Mouse (Mus musculus): Measurements from ENCODE around the gene Erc2.

Gene Erc2

DNA sequence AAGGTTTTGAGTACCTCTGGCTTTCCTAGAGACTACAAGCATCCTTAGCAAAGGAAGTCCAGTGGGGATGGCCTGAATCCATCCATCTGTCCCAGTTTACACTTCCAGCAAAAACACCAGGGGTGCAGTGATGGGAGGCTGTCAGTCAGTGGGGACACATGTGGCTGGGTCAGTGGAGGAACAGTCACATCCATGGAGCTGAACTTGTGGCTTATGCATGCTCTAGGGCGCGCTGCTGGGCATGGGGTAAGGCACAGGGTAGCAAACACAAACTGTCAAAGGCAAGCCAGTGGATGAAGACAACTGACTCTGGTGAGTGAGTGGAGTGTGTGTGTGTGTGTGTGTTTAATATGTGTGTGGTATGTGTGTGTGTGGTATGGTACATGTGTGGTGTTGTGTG lies 881.0 kb downstream of the Erc2 start:
- in situ Hi-C loops (cut with MboI, MseI): loop anchor here in 1 of 2 experiments (10.0 kb wide), 1 partner anchor 688 kb away; no protein-coding TSS in a partner anchor

DNA sequence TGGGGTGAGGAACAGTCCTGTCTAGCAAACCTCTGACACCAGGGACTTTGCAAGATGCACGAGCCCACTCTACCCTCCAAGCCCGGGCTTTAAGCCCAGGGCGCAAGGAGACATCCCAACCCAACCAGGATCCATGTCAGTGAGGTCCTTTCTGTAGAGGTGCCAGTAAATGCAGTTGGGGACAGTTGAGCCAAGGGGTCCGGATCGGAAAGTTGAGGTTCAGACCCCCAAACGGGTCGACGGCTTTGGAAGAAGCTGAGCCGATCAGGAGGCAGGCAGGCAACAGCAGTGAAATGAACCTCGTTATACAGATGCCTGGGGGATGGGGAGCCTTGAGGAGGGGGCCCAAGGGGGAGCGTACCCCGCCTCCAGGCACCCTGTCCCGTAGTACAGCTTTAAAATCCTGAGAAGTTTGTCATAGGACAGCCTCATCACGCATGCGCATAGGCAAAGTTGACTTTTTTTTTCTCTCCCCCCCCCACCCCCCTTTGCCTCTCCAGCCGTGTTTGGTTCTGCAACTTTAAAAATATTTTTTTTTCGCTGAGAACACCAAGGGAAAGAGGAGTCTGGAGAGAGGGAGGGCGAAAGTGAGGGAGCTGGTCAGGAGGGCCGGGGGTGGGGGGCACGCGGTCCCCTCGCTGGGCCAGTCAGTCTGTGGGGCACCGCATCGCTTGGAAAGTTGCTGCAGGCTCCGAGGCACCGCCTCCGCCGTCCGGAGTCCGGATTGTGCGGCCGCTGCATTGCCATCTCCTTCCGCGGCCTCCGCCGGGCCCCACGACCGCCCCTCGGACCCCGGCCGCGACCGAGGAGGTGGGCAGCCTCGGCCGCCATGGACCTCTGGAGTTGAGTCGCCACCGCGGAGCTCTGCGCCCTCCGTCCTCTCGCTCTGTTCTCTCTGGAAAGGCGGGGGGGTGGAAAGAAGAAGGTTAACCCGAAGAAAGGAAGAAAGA lies 882.1 kb downstream of the Erc2 start, which contains the start of gene Wnt5a:
Gene Wnt5a, plus strand, starts transcription at position 650 of the 950 bp plus-strand sequence.
- in situ Hi-C loops (cut with MboI, MseI): loop anchor here in 1 of 2 experiments (10.0 kb wide), 1 partner anchor 690 kb away; no protein-coding TSS in a partner anchor

DNA sequence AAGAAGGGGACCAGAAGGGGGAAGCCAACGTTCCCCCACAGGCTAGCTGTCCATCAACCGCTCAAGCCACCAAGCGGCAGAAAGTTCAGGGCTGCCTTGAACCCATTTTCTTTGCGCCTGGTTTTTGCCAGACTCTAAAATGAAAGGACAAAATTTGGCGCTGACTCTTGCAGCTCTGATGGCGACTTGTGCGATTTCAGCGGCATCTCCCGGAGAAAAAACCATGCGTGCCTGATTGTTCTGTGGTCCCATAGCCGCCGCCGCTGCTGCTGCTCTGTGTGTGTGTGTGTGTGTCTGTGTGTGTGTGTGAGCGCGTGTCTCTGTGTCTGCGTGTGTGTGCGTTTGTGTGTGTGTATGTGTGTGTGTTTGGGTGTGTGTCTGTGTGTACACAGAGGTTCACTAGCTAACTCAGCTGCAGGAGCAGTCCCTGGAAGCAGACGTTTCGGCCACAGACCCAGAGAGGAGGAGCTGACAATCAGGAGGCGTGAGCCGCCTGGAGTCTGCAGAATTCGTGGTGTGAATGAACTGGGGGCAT lies 882.9 kb downstream of the Erc2 start:
- in situ Hi-C loops (cut with MboI, MseI): loop anchor here in 1 of 2 experiments (10.0 kb wide), 1 partner anchor 690 kb away; no protein-coding TSS in a partner anchor

DNA sequence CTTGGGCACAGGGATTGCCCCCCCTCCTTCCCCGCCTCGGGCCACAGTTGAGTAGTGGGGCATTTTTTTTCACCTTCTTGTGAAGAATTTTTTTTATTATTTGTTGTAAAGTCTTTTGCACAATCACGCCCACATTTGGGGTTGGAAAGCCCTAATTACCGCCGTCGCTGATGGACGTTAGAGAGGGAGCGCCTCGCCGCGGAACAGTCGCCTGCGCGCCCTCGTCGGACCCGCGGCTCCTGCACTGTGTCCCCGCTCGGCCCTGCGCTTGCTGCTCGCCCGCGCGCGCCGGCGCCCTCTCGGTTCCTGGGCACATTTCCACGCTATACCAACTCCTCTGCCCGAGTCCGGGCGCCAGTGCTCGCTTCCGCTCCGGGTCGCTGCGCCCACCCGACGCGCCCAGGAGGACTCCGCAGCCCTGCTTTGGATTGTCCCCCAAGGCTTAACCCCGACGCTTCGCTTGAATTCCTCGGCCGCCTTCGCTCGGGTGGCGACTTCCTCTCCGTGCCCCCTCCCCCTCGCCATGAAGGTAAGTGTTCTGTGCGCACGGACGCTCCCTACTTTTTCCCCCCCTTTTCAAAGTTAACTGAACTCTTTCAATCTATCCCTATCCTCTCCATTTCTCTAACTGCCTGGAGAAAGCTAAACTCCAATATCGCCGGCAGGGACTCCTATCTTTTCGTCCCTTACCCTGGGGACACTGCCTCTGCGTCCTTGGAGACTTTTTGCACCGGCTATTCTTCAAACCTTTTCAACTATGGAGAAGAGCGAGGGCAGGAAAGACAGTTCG lies 883.6 kb downstream of the Erc2 start:
- in situ Hi-C loops (cut with MboI, MseI): loop anchor here in 1 of 2 experiments (10.0 kb wide), 1 partner anchor 691 kb away; no protein-coding TSS in a partner anchor

DNA sequence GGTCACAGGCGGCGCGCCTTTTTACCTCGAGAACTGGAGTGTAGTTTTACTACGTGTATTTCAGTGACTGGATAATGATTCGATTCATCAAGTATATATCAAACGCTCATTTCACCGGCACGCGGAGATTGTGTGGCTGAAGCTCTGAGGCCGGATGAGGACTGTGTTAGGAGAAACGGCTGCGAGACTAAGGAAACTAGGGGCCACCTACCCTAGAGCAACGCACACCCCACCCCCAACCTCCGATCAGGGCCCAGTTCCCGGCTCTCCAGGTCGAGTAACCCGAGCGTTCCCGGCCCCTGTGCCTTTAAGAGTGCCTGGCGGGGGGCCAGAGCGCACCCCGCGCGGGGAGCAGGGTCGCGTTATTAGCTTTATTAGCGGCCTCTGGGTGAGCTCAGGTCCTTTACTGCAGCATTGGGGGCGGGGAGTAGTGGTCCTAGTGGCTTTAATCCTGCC lies 884.2 kb downstream of the Erc2 start:
- in situ Hi-C loops (cut with MboI, MseI): loop anchor here in 1 of 2 experiments (10.0 kb wide), 1 partner anchor 692 kb away; no protein-coding TSS in a partner anchor

DNA sequence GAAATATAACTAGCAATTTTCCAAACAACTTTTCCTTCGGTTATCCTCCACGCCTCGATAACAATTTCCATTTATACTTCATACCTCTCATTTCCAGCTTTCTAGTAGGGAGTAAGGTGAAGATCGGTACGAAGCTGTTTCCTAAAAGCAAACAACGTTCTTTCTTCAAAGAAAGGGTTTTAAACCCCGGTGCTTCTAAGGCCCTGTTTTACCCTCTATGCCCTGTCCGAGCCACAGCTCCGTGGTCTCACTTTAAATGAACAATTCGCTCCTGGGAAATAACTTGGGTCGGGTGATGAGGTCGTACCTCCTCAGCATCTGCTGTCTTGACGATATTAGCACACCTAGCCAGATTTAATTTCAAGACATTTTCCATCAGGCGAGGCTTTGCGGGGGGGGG lies 884.8 kb downstream of the Erc2 start:
- in situ Hi-C loops (cut with MboI, MseI): loop anchor here in 1 of 2 experiments (10.0 kb wide), 1 partner anchor 692 kb away; no protein-coding TSS in a partner anchor

DNA sequence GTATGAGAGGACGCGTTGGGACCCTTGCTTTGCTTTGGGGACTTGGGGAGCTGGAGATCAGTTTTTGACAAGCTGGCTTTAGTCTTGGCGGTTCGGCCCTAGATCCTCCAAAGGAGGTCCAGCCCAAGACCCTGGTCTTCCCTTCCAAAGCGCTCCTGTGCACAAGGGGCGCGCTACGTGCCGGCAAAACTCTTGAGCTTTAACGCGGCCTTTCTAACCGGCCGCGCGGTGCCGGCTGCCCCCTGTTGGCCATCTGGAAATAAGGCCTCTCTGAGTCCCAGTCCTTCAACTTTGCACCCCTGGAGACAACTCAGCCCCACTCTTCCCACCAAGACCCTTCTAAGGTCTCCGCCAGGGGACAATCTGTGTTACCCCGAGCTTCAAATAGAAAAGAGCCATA lies 885.2 kb downstream of the Erc2 start:
- in situ Hi-C loops (cut with MboI, MseI): loop anchor here in 1 of 2 experiments (10.0 kb wide), 1 partner anchor 693 kb away; no protein-coding TSS in a partner anchor

DNA sequence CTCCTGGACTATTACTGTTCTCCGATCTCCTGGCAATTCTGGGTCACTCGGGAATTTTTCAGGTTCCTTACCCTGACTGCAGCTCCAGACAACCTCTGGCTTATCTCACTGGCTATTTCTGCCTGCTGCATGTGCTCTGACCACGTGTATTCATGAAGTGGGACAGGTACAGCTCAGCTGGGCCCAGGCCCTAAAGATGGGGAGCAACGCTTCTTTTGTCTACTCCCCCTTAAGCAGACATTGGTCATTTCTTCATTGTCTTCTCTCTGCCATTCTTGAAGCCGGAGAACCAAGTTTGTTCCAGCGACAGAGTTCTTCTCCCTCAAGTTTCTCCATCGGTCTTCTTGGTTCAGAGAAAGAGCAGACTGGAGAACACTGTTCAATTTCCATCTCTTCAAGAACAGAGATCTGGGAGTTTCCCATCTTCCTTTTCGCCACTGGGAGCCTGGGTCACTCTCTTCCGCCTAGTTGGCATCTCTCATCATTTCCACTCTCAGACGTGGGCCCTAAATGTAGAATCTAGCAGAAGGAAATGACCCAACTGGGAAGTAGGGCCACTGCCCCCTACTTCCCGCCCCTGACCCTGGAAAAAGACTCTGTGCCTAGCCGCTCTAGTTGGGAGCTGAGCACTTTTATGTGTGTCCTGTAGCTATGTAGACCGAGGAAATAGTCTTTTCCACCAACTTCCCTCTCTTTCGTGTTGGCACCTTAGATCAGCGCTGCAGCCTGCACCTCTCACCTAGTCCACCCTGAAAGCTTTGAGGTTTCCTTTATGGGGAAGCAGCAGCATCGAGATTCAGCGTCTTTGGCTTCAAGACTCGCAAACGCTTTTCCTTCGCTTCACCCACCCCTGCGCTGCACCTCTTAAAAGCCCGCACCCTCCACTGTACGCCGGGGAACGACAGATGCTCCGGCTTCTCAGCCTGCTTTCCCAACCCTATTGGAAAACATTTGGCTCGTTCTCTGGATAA lies 886.3 kb downstream of the Erc2 start:
- in situ Hi-C loops (cut with MboI, MseI): loop anchor here in 1 of 2 experiments (10.0 kb wide), 1 partner anchor 694 kb away; no protein-coding TSS in a partner anchor

DNA sequence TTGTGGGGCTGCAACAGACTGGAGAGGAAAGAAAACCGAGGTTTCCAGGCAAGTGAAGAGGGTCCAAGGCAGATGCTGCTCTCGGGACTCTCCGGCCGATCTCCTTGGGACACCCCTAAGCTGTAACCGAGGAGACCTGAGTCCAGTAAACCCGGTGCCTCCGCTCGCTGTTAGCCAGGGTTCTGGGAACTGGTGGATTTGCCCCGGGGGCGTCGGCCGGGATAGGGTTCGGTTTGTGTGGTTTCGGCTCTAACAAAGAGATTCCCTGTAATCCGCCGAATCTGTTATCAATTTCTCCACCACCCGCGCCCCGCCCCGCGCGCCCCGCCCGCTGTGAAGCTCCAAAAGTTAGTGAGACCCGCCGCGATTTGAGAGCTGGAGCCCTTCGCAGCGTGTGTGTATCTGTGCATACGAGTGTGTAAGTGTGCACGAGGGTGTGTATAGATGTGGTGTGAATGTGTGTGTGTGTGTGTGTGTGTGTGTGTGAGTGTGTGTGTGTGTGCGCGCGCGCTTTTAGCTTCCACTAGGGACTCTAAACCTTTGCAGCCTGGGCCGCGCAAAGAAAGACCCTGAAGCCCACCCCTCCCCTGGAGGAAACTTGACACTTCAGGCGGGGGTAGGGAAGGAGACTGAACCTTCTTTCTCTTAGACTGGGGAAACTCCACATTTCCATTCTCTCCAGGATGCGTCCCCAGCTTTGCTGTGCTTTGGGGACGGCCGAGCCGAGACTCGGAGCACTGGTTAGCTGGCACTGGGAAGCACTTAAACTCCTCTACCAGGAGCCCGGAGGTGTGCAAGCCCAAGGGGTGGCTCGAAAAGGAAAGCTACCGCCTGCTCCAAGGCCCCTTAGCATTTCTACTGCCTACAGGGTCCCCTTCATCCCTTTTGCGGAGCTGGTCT lies 887.5 kb downstream of the Erc2 start:
- in situ Hi-C loops (cut with MboI, MseI): loop anchor here in 1 of 2 experiments (10.0 kb wide), 1 partner anchor 695 kb away; no protein-coding TSS in a partner anchor

DNA sequence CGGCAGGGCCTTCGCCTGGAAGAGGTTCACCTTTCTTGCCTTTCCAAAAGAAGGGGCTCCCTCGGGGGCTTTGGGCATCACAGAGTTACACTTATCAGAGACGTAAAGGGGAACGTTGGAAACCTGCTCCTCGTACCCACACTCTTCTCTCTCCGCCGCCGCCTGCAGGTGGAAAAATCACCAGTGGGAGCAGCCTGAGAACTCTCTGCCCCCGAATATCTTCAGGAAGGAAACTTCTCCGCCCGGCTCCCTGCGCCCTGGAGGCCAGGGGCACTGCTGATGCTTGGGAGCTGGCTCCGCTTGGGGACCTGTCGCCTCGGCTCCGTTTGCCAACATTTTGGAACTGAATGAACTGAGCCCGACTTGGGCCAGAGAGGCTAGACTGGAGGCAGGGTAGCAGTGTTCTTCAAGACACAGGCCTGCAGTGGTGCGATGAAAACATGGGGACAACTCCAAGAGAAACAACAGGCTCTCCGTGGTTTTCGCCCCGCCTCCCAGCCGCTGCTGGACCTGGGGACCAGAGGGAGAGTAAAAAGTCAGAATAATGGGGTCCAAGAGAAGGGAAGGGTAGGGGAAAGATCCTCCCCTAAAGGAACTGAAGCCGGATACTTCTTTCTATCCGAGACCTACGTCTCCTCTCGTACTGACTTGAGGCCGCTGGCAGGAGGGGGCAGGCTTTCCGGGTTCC lies 888.3 kb downstream of the Erc2 start:
- in situ Hi-C loops (cut with MboI, MseI): no loop called here

DNA sequence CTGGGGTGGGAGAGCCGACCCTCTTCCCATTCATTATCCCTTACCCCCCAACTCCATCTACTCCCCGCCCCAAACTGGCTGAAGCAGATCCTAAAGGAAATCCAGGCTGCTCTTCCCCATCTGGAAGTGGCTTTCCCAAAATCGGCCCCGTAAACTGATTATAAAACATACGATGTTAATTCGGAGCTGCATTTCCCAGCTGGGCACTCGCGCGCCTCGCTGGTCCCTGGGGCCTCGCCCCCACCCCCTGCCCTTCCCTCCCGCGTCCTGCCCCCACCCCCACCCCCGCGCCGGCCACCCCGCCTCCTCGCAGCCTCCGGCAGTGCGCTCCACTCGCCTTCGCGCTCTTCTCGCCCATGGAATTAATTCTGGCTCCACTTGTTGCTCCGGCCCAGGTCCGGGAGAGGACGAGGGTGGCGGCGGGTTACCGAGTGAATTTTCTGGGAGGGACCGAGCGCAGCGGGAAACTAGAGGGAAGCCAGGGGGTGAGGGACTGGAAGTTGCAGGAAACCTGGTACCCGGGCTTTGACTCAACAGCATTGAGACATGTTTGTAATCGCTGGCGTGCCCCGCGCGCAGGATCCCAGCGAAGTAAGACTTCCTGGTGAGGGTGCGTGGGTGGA lies 888.9 kb downstream of the Erc2 start:
- in situ Hi-C loops (cut with MboI, MseI): no loop called here

DNA sequence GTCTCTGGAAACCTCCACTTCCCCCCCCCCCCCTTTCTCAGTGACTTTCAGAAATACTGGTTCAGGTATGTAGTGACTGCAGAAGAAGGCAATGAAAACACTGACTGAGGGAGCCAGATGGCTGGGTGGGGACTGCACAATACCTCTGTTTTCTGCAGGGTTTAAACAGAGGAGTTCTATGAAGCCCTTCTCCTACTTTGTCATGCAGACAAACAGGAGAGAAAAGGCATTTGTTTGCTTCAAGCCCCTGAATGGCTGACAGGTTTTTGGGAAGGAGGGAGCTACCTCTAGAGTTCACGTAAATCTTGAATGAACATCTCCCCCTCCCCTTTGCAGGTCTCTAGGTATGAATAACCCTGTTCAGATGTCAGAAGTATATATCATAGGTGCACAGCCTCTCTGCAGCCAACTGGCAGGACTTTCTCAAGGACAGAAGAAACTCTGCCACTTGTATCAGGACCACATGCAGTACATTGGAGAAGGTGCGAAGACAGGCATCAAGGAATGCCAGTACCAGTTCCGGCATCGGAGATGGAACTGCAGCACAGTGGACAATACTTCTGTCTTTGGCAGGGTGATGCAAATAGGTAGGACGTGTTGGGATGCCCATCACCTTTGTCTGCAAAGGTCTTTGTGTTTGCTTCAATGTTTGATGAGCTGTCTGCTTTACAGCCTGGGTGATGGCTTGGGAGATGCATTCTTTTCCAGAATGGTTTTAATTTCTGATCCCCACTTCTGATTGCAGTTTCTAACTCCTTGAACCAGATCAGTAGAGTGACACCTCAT lies 890.8 kb downstream of the Erc2 start:
- in situ Hi-C loops (cut with MboI, MseI): no loop called here

DNA sequence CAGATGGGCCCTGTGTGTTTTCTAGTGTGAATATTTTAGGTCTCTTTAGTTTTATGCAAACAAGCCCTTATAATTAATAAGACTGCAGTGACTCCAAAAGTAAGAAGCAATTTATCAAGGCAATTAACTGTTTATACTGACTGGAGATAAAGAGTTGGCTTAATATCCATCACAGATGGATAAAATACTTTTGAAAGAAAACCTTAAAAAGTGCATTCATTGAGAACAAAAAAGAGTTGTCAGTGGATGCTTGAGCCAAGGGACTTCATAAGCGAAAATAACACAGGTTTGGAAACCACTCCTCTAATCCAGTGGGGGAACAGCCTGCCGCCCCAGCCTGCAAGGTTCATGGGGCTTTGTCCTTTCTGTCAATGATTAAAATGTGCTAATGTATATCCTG lies 891.9 kb downstream of the Erc2 start:
- in situ Hi-C loops (cut with MboI, MseI): no loop called here

DNA sequence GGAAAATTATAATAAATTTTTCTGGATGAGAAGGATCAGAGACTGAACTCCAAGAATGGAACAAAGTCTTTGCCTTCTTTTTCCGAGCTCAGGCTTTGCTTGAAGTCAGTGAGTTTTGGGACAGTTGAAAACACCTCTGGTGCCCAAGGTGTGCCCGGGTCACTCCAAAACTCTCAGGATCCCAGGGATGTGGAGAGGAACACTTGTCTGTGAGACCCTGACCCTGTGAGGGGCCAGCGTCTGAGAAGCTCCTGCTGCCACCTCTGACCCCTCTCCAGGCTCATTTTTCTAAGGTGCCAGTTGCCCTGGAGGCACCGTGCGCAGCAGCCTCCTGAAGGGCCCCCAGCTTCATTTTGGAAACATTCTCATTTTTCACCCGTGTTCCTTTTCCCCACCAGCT lies 893.1 kb downstream of the Erc2 start:
- in situ Hi-C loops (cut with MboI, MseI): no loop called here

DNA sequence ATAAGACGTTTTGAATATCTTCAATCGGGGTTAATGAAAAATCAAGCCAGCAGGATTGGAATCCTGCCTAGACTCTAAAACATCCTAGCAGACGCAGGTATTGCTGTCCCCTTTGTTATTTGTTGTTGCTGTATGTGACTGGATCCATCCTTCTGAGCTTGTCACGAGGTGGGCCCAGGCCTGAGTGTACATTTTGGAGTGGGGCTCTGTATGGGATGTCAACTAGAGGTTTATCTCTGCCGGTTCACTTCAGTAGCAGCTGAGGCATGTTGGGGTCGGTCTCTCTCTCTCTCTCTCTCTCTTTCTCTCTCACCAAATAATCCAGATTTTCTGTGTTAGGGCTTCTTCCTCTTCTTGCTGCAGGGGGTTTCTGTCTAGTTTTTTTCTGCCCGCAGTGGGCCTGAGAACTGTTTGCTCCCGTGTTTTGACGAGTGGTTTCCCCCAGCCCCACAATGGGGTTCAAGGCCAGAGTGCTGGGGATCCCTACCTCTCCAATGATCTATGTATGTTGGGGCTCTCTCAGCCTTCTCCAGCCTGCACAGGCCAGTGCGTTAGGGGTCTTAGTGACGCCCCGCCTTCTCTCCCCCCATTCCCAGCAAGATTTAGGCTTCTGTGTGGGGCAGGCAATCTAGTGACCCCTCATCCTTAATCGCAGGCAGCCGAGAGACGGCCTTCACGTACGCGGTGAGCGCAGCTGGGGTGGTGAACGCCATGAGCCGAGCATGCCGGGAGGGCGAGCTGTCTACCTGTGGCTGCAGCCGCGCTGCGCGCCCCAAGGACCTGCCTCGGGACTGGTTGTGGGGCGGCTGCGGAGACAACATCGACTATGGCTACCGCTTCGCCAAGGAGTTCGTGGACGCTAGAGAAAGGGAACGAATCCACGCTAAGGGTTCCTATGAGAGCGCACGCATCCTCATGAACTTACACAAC lies 895.7 kb downstream of the Erc2 start:
- in situ Hi-C loops (cut with MboI, MseI): no loop called here

DNA sequence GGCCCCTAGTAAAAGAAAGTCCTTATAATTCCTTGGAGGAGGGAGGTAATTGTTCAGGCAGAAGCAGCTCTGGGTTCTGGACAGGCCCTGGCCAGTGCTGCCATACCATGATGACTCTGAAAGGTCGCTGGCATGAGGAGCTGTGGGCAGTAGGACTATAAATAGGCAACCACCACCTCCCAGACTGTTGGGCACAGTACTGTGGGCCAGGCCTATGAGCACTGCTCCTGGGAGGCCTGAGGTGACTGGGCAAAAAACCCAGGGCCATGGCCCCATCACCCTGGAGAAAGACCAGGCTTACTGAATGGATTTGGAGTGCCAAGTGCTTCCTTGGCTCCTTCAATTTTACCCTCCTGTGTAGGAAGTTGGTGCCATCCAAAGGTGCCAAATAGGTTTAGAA lies 898.9 kb downstream of the Erc2 start:
- in situ Hi-C loops (cut with MboI, MseI): no loop called here
